Mouse (Mus musculus): ENCODE data around the gene Hist4h4. TPM values are rescaled to one million over a fixed set of nuclear protein-coding genes. Genes with fewer than 3 reads are reported as not detected.
A peak's percentile ranks its signal among the peaks of the same experiment; 100 is the strongest.

Hist4h4 gene
- 1.3 and 2.2 TPM in 2 replicates for polyA plus RNA-seq (2014; fragmentation: Nextera tagmentation; extraction: Ambion mirVana)

- WGBS: under 1% methylated on average over 50 of the region's 50 CpGs
Measured at GRCm38 (mm10) chr6:136803739-136804633, at the start of gene Hist4h4. Hist4h4 (minus strand) TSS chr6:136804415.

GRCm38 (mm10) chr6:136852762-136853161, 48.5 kb upstream of the Hist4h4 start:
- ATAC-seq (replicated peaks; ENCODE audit: low FRiP score, low TSS enrichment, low read depth) (no peak), DNase-seq (ENCODE audit: low spot score) (no peak)
- no peak overlapping the region for H3K4me2 ChIP-seq (ENCODE audit: low read length)
- 40% methylated on average over 3 of the region's 3 CpGs for WGBS
- no peaks in the 10 kb centered on the region for H3K27me3 ChIP-seq (replicated peaks; ENCODE audit: control insufficient read depth, insufficient read depth, low read length)
- H3K27ac ChIP-seq (ENCODE audit: low read depth): no peak overlapping the region
- peaks cover 21% of the 10 kb centered on the region for H3K4me1 ChIP-seq (replicated peaks; ENCODE audit: control insufficient read depth, insufficient read depth, low read length)
- no peaks in the 10 kb centered on the region for H3K9me3 ChIP-seq (ENCODE audit: control insufficient read depth, low read length)
- no peaks in the 10 kb centered on the region for H3K36me3 ChIP-seq (ENCODE audit: control insufficient read depth, insufficient read depth, low read length)
- no peak overlapping the region for H3K4me3 ChIP-seq (ENCODE audit: low read depth, low read length)
- no peak overlapping the region for H3K9ac ChIP-seq (ENCODE audit: low read length)

More at GRCm38 (mm10) chr6:136803739-136804633, at the start of gene Hist4h4:
- peak; percentile 62 for ATAC-seq (replicated peaks; ENCODE audit: low FRiP score, low TSS enrichment, low read depth)
- Histone ChIP-seq H3K4me2 (ENCODE audit: low read length) (peak within 1 kb of the TSS; percentile 81), H3K27me3 (replicated peaks; ENCODE audit: control insufficient read depth, insufficient read depth, low read length) (no peaks in the 10 kb centered on the region), H3K4me1 (replicated peaks; ENCODE audit: control insufficient read depth, insufficient read depth, low read length) (peaks cover 15% of the 10 kb centered on the region), H3K4me3 (ENCODE audit: low read depth, low read length) (peak within 1 kb of the TSS; percentile 80), H3K9me3 (ENCODE audit: control insufficient read depth, low read length) (no peaks in the 10 kb centered on the region), H3K27ac (ENCODE audit: low read depth) (peak within 1 kb of the TSS; percentile 100), H3K9ac (ENCODE audit: low read length) (peak within 1 kb of the TSS; percentile 99), H3K36me3 (ENCODE audit: control insufficient read depth, insufficient read depth, low read length) (no peaks in the 10 kb centered on the region)
- DNase-seq (ENCODE audit: low spot score): peak; percentile 100

GRCm38 (mm10) chr6:136852348-136852747, 48.1 kb upstream of the Hist4h4 start:
- ATAC-seq (replicated peaks; ENCODE audit: low FRiP score, low TSS enrichment, low read depth): no peak
- Histone ChIP-seq H3K4me1 (replicated peaks; ENCODE audit: control insufficient read depth, insufficient read depth, low read length) (peaks cover 17% of the 10 kb centered on the region), H3K36me3 (ENCODE audit: control insufficient read depth, insufficient read depth, low read length) (no peaks in the 10 kb centered on the region), H3K4me3 (ENCODE audit: low read depth, low read length) (no peak overlapping the region), H3K27ac (ENCODE audit: low read depth) (no peak overlapping the region), H3K27me3 (replicated peaks; ENCODE audit: control insufficient read depth, insufficient read depth, low read length) (no peaks in the 10 kb centered on the region), H3K9ac (ENCODE audit: low read length) (no peak overlapping the region), H3K4me2 (ENCODE audit: low read length) (no peak overlapping the region), H3K9me3 (ENCODE audit: control insufficient read depth, low read length) (no peaks in the 10 kb centered on the region)
- DNase-seq (ENCODE audit: low spot score): no peak
- WGBS: 81% methylated on average over 4 of the region's 4 CpGs

GRCm38 (mm10) chr6:136850267-136850666, 46.1 kb upstream of the Hist4h4 start:
- Histone ChIP-seq H3K27me3 (replicated peaks; ENCODE audit: control insufficient read depth, insufficient read depth, low read length) (no peaks in the 10 kb centered on the region), H3K9me3 (ENCODE audit: control insufficient read depth, low read length) (no peaks in the 10 kb centered on the region), H3K27ac (ENCODE audit: low read depth) (no peak overlapping the region), H3K4me2 (ENCODE audit: low read length) (no peak overlapping the region), H3K4me1 (replicated peaks; ENCODE audit: control insufficient read depth, insufficient read depth, low read length) (0 out of 2 replicates have a peak, but pooled peaks cover 4% of the 10 kb centered on the region), H3K36me3 (ENCODE audit: control insufficient read depth, insufficient read depth, low read length) (no peaks in the 10 kb centered on the region), H3K9ac (ENCODE audit: low read length) (no peak overlapping the region), H3K4me3 (ENCODE audit: low read depth, low read length) (no peak overlapping the region)
- DNase-seq (ENCODE audit: low spot score): no peak
- no peak for ATAC-seq (replicated peaks; ENCODE audit: low FRiP score, low TSS enrichment, low read depth)
- 72% methylated on average over 6 of the region's 6 CpGs for WGBS

GRCm38 (mm10) chr6:136848971-136849370, 44.8 kb upstream of the Hist4h4 start:
- no peak overlapping the region for H3K27ac ChIP-seq (ENCODE audit: low read depth)
- H3K4me3 ChIP-seq (ENCODE audit: low read depth, low read length): no peak overlapping the region
- no peak for ATAC-seq (replicated peaks; ENCODE audit: low FRiP score, low TSS enrichment, low read depth)
- no peaks in the 10 kb centered on the region for H3K36me3 ChIP-seq (ENCODE audit: control insufficient read depth, insufficient read depth, low read length)
- DNase-seq (ENCODE audit: low spot score): no peak
- H3K4me1 ChIP-seq (replicated peaks; ENCODE audit: control insufficient read depth, insufficient read depth, low read length): 0 out of 2 replicates have a peak, but pooled peaks cover 4% of the 10 kb centered on the region
- H3K4me2 ChIP-seq (ENCODE audit: low read length): no peak overlapping the region
- no peak overlapping the region for H3K9ac ChIP-seq (ENCODE audit: low read length)
- 85% methylated on average over 5 of the region's 5 CpGs for WGBS
- H3K27me3 ChIP-seq (replicated peaks; ENCODE audit: control insufficient read depth, insufficient read depth, low read length): no peaks in the 10 kb centered on the region
- no peaks in the 10 kb centered on the region for H3K9me3 ChIP-seq (ENCODE audit: control insufficient read depth, low read length)

- no peak overlapping the region for H3K4me2 ChIP-seq (ENCODE audit: low read length)
- no peak overlapping the region for H3K9ac ChIP-seq (ENCODE audit: low read length)
- no peak overlapping the region for H3K4me3 ChIP-seq (ENCODE audit: low read depth, low read length)
- no peaks in the 10 kb centered on the region for H3K27me3 ChIP-seq (replicated peaks; ENCODE audit: control insufficient read depth, insufficient read depth, low read length)
- H3K4me1 ChIP-seq (replicated peaks; ENCODE audit: control insufficient read depth, insufficient read depth, low read length): 0 out of 2 replicates have a peak, but pooled peaks cover 4% of the 10 kb centered on the region
- WGBS: 85% methylated on average over 8 of the region's 8 CpGs
- H3K27ac ChIP-seq (ENCODE audit: low read depth): no peak overlapping the region
- no peak for ATAC-seq (replicated peaks; ENCODE audit: low FRiP score, low TSS enrichment, low read depth)
- no peaks in the 10 kb centered on the region for H3K36me3 ChIP-seq (ENCODE audit: control insufficient read depth, insufficient read depth, low read length)
- H3K9me3 ChIP-seq (ENCODE audit: control insufficient read depth, low read length): no peaks in the 10 kb centered on the region
- no peak for DNase-seq (ENCODE audit: low spot score)
Measured at GRCm38 (mm10) chr6:136848399-136848798, 44.2 kb upstream of the Hist4h4 start.

- H3K9ac ChIP-seq (ENCODE audit: low read length): no peak overlapping the region
Measured at GRCm38 (mm10) chr6:136847790-136848189, 43.6 kb upstream of the Hist4h4 start.

GRCm38 (mm10) chr6:136847267-136847666, 43.1 kb upstream of the Hist4h4 start:
- H3K9me3 ChIP-seq (ENCODE audit: control insufficient read depth, low read length): no peaks in the 10 kb centered on the region
- WGBS: 92% methylated on average over 3 of the region's 3 CpGs

More at GRCm38 (mm10) chr6:136847790-136848189, 43.6 kb upstream of the Hist4h4 start:
- Histone ChIP-seq H3K9me3 (ENCODE audit: control insufficient read depth, low read length) (no peaks in the 10 kb centered on the region), H3K4me2 (ENCODE audit: low read length) (no peak overlapping the region), H3K36me3 (ENCODE audit: control insufficient read depth, insufficient read depth, low read length) (no peaks in the 10 kb centered on the region), H3K27me3 (replicated peaks; ENCODE audit: control insufficient read depth, insufficient read depth, low read length) (no peaks in the 10 kb centered on the region), H3K4me3 (ENCODE audit: low read depth, low read length) (no peak overlapping the region), H3K27ac (ENCODE audit: low read depth) (no peak overlapping the region), H3K4me1 (replicated peaks; ENCODE audit: control insufficient read depth, insufficient read depth, low read length) (0 out of 2 replicates have a peak, but pooled peaks cover 4% of the 10 kb centered on the region)
- DNase-seq (ENCODE audit: low spot score): no peak
- WGBS: 8% methylated on average over 2 of the region's 2 CpGs
- ATAC-seq (replicated peaks; ENCODE audit: low FRiP score, low TSS enrichment, low read depth): peak; percentile 32; the same call in 1 of the 2 replicates

More at GRCm38 (mm10) chr6:136847267-136847666, 43.1 kb upstream of the Hist4h4 start:
- no peak for DNase-seq (ENCODE audit: low spot score)
- no peaks in the 10 kb centered on the region for H3K27me3 ChIP-seq (replicated peaks; ENCODE audit: control insufficient read depth, insufficient read depth, low read length)
- no peaks in the 10 kb centered on the region for H3K36me3 ChIP-seq (ENCODE audit: control insufficient read depth, insufficient read depth, low read length)
- no peaks in the 10 kb centered on the region for H3K4me1 ChIP-seq (replicated peaks; ENCODE audit: control insufficient read depth, insufficient read depth, low read length)
- ATAC-seq (replicated peaks; ENCODE audit: low FRiP score, low TSS enrichment, low read depth): no peak
- H3K9ac ChIP-seq (ENCODE audit: low read length): no peak overlapping the region
- H3K4me2 ChIP-seq (ENCODE audit: low read length): no peak overlapping the region
- H3K4me3 ChIP-seq (ENCODE audit: low read depth, low read length): no peak overlapping the region
- no peak overlapping the region for H3K27ac ChIP-seq (ENCODE audit: low read depth)
